Mouse (Mus musculus): Measurements from ENCODE around the gene Tuba4a. TPM values are rescaled to one million over a fixed set of nuclear protein-coding genes. Genes with fewer than 3 reads are reported as not detected.

Gene Tuba4a
- polyA plus RNA-seq, 1 experiment = 132 TPM

- no peaks in the 10 kb centered on the region for H3K36me3 ChIP-seq (ENCODE audit: control insufficient read depth, insufficient read depth, low read length)
- 51% methylated on average over 2 of the region's 2 CpGs for WGBS
Observed at GRCm38 (mm10) chr1:75226138-75226537, 6.5 kb upstream of the Tuba4a start.

GRCm38 (mm10) chr1:75225473-75225872, 5.8 kb upstream of the Tuba4a start:
- 26% methylated on average over 3 of the region's 3 CpGs for WGBS
- no peak for DNase-seq (ENCODE audit: low read depth in 1 of 2, low spot score in 2 of 2)
- no peaks in the 10 kb centered on the region for H3K27me3 ChIP-seq (ENCODE audit: control insufficient read depth, insufficient read depth, low read length)

More at GRCm38 (mm10) chr1:75226138-75226537, 6.5 kb upstream of the Tuba4a start:
- no peaks in the 10 kb centered on the region for H3K27me3 ChIP-seq (ENCODE audit: control insufficient read depth, insufficient read depth, low read length)
- H3K4me1 ChIP-seq (ENCODE audit: control insufficient read depth, insufficient read depth, insufficient read length) = peaks cover 7% of the 10 kb centered on the region; the same call in 1 of the 2 replicates
- no peak for TF ChIP-seq POLR2A (IDR thresholded peaks at IDR 0.05; ENCODE audit: low read depth, low read length)
- TF ChIP-seq CTCF (IDR thresholded peaks at IDR 0.05; ENCODE audit: extremely low read depth, insufficient read depth, insufficient read length, insufficient replicate concordance) = no peak
- no peak for DNase-seq (ENCODE audit: low read depth in 1 of 2, low spot score in 2 of 2)
- H3K4me3 ChIP-seq (ENCODE audit: extremely low read depth, insufficient read depth, insufficient read length) = no peak overlapping the region
- no peak overlapping the region for H3K27ac ChIP-seq (ENCODE audit: insufficient read depth, low read length)

GRCm38 (mm10) chr1:75223532-75223931, 3.9 kb upstream of the Tuba4a start:
- no peak for DNase-seq (ENCODE audit: low read depth in 1 of 2, low spot score in 2 of 2)
- Histone ChIP-seq H3K27me3 (ENCODE audit: control insufficient read depth, insufficient read depth, low read length) (no peaks in the 10 kb centered on the region), H3K4me3 (ENCODE audit: extremely low read depth, insufficient read depth, insufficient read length) (no peak overlapping the region), H3K36me3 (ENCODE audit: control insufficient read depth, insufficient read depth, low read length) (no peaks in the 10 kb centered on the region), H3K4me1 (ENCODE audit: control insufficient read depth, insufficient read depth, insufficient read length) (peaks cover 9% of the 10 kb centered on the region; the same call in 1 of the 2 replicates), H3K27ac (ENCODE audit: insufficient read depth, low read length) (no peak overlapping the region)
- WGBS = 5% methylated on average over 6 of the region's 6 CpGs
- TF ChIP-seq POLR2A (IDR thresholded peaks at IDR 0.05; ENCODE audit: low read depth, low read length) (no peak), CTCF (IDR thresholded peaks at IDR 0.05; ENCODE audit: extremely low read depth, insufficient read depth, insufficient read length, insufficient replicate concordance) (no peak)

More at GRCm38 (mm10) chr1:75225473-75225872, 5.8 kb upstream of the Tuba4a start:
- Histone ChIP-seq H3K4me1 (ENCODE audit: control insufficient read depth, insufficient read depth, insufficient read length) (peaks cover 7% of the 10 kb centered on the region; the same call in 1 of the 2 replicates), H3K36me3 (ENCODE audit: control insufficient read depth, insufficient read depth, low read length) (no peaks in the 10 kb centered on the region), H3K27ac (ENCODE audit: insufficient read depth, low read length) (no peak overlapping the region), H3K4me3 (ENCODE audit: extremely low read depth, insufficient read depth, insufficient read length) (no peak overlapping the region)
- TF ChIP-seq POLR2A (IDR thresholded peaks at IDR 0.05; ENCODE audit: low read depth, low read length) (no peak), CTCF (IDR thresholded peaks at IDR 0.05; ENCODE audit: extremely low read depth, insufficient read depth, insufficient read length, insufficient replicate concordance) (no peak)

- Histone ChIP-seq H3K4me1 (ENCODE audit: control insufficient read depth, insufficient read depth, insufficient read length) (peaks cover 9% of the 10 kb centered on the region; the same call in 1 of the 2 replicates), H3K36me3 (ENCODE audit: control insufficient read depth, insufficient read depth, low read length) (no peaks in the 10 kb centered on the region), H3K27me3 (ENCODE audit: control insufficient read depth, insufficient read depth, low read length) (no peaks in the 10 kb centered on the region), H3K4me3 (ENCODE audit: extremely low read depth, insufficient read depth, insufficient read length) (no peak overlapping the region), H3K27ac (ENCODE audit: insufficient read depth, low read length) (no peak overlapping the region)
- DNase-seq (ENCODE audit: low read depth in 1 of 2, low spot score in 2 of 2) = no peak
- TF ChIP-seq CTCF (IDR thresholded peaks at IDR 0.05; ENCODE audit: extremely low read depth, insufficient read depth, insufficient read length, insufficient replicate concordance) = no peak
- TF ChIP-seq POLR2A (IDR thresholded peaks at IDR 0.05; ENCODE audit: low read depth, low read length) = no peak
- WGBS = 35% methylated on average over 6 of the region's 6 CpGs
Observed at GRCm38 (mm10) chr1:75222926-75223325, 3.3 kb upstream of the Tuba4a start.

- Histone ChIP-seq H3K4me3 (ENCODE audit: extremely low read depth, insufficient read depth, insufficient read length) (no peak overlapping the region), H3K27ac (ENCODE audit: insufficient read depth, low read length) (no peak overlapping the region), H3K36me3 (ENCODE audit: control insufficient read depth, insufficient read depth, low read length) (no peaks in the 10 kb centered on the region), H3K4me1 (ENCODE audit: control insufficient read depth, insufficient read depth, insufficient read length) (peaks cover 18% of the 10 kb centered on the region; the same call in 1 of the 2 replicates), H3K27me3 (ENCODE audit: control insufficient read depth, insufficient read depth, low read length) (no peaks in the 10 kb centered on the region)
- 81% methylated on average over 3 of the region's 3 CpGs for WGBS
- no peak for DNase-seq (ENCODE audit: low read depth in 1 of 2, low spot score in 2 of 2)
- TF ChIP-seq POLR2A (IDR thresholded peaks at IDR 0.05; ENCODE audit: low read depth, low read length) (no peak), CTCF (IDR thresholded peaks at IDR 0.05; ENCODE audit: extremely low read depth, insufficient read depth, insufficient read length, insufficient replicate concordance) (no peak)
Observed at GRCm38 (mm10) chr1:75221538-75221937, 1.9 kb upstream of the Tuba4a start.

- no peaks in the 10 kb centered on the region for H3K27me3 ChIP-seq (ENCODE audit: control insufficient read depth, insufficient read depth, low read length)
- peaks cover 22% of the 10 kb centered on the region; the same call in 1 of the 2 replicates for H3K4me1 ChIP-seq (ENCODE audit: control insufficient read depth, insufficient read depth, insufficient read length)
- peak; percentile 86 to 96 for DNase-seq (ENCODE audit: low read depth in 1 of 2, low spot score in 2 of 2)
- peaks cover 19% of the 10 kb centered on the region for H3K36me3 ChIP-seq (ENCODE audit: control insufficient read depth, insufficient read depth, low read length)
- peak overlapping the region; percentile 82 for H3K27ac ChIP-seq (ENCODE audit: insufficient read depth, low read length)
- 1% methylated on average over 24 of the region's 24 CpGs for WGBS
- H3K4me3 ChIP-seq (ENCODE audit: extremely low read depth, insufficient read depth, insufficient read length) = peak overlapping the region; percentile 86
- peak; percentile 36; the same call in 1 of the 2 replicates for TF ChIP-seq CTCF (IDR thresholded peaks at IDR 0.05; ENCODE audit: extremely low read depth, insufficient read depth, insufficient read length, insufficient replicate concordance)
- peak; percentile 99 for TF ChIP-seq POLR2A (IDR thresholded peaks at IDR 0.05; ENCODE audit: low read depth, low read length)
Observed at GRCm38 (mm10) chr1:75219078-75219477, 587 bp downstream of the Tuba4a start.
